Mouse (Mus musculus): ENCODE results near the gene H2afz. TPM values are rescaled to one million over a fixed set of nuclear protein-coding genes. Genes with fewer than 3 reads are reported as not detected.

The H2afz gene
- polyA plus RNA-seq (2012), result 2,944 and 3,945 TPM in 2 replicates

DNA sequence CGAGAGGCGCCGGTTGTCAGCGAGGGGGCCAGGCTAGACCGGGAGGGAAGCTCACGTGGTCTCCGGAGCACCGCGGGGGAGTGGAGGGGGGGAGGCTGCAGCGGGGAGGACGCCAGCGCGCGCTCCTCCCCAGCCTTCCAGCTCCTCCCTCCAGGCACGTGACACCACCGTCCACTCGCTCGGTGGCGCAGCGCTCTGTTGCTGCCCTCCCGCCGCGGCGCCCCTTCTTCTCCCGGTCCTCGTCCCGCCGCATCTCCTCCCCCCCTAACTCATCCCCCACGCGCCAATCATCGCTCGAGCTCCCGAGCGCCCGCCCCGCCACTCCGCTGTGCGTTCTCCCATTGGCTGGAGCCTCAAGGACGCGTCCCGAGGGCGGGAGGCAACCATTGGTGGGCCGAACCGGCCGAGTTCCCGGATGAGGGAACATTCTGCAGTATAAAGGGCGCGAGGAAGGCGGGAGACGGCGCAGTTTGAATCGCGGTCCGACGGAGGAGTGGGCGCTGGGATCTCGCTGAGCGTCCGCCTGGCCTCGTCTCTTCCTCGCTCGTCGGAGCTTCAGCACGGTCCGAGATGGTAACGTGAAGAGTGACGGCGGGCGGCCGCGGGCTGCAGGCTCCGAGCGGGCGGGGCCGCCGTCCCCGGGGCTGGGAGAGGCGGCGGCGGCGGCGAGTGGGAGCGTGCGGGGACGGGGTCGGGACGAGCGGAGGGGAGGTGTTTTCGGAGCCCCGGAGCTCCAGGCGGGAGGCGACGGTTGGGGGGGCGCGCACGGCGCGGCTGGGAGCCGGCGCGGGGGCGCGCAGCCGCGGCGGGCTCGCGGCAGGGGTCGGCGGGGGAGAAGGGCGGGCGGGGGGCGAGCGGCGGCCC lies at the start of gene H2afz:
Gene H2afz, plus strand, starts transcription at position 364 of the 864 bp plus-strand sequence.
- no peak for TF ChIP-seq GATA1 (IDR thresholded peaks at IDR 0.05; ENCODE audit: low read length)

DNA sequence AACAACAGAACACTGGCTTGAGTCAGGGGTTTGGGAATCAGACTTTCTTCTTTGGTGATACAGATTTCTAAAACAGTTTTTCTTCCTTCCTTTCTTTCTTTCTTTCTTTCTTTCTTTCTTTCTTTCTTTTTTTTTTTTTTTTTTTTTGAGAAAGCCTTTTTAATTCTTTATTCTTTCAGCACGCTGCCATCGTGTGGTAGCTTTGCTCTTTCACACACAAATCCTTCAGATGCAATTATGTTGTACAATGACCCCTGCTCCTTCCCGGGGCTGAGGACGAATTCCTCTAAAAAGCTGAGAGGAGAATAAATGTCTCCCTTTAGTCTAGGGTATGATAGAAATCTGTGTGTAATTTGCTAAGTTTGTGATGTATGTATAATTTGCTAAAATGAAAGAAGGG lies 45.6 kb upstream of the H2afz start:
- no peak for TF ChIP-seq GATA1 (IDR thresholded peaks at IDR 0.05; ENCODE audit: low read length)

DNA sequence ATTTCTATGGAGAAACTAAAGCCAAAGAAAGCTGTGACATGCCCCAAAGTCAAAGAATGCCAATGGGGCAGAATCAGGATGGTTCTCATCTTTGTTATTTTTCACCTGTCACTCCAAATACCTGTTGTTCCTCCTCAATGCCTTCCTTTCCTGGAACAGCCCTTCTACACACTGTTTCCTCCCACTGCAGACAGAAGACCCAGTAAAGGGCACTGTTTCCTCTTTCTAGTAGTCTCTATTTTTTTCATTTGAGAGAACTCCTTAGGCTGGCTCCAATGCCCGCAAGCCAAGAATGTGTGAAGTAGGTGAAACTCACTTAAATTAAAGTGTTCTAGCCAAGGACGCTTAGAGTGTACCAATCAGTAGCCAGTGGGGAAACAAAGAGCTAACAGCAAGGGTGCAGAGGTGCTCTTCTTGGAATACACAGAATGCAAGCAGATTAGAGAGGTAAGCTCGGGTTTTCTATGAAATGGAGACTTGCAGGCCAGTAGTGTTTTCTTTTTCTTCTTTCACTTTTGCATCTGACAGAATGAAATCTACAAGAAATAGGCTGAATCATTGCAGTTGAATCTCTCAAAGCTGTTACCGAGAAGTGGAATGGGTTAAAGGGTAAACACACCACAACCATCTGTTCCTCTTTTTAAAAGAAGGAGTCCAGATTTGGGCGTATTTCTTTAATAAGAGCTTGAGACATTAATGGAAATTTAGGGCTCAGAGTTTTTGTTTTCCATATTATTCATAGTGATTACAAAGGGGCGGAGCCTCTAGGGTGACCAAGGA lies 43.4 kb upstream of the H2afz start:
- no peak for TF ChIP-seq GATA1 (IDR thresholded peaks at IDR 0.05; ENCODE audit: low read length)

- TF ChIP-seq GATA1 (IDR thresholded peaks at IDR 0.05; ENCODE audit: low read length), result no peak
Measured at GRCm38 (mm10) chr3:137823317-137823716, 41.0 kb upstream of the H2afz start.

GRCm38 (mm10) chr3:137827678-137828077 lies 36.6 kb upstream of the H2afz start:
- TF ChIP-seq GATA1 (IDR thresholded peaks at IDR 0.05; ENCODE audit: low read length), result no peak

DNA sequence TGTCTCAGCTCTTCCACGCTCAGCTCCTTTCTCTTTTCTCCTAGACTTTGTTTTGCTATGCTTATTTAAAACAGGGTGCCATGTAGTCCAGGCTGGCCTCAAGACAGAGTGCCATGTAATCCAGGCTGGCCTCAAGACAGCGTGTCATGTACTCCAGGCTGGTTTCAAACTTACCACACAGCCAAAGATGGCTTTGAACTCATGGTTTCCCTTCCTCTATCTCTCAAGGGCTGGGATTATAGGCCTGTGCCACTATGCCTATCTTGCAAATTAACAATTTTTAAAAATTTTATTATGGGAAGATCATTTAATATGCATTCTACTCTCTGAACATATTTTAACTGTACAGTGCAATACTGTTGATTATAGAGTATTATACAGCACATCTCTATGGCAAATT lies 33.1 kb upstream of the H2afz start:
- no peak for TF ChIP-seq GATA1 (IDR thresholded peaks at IDR 0.05; ENCODE audit: low read length)

- no peak for TF ChIP-seq GATA1 (IDR thresholded peaks at IDR 0.05; ENCODE audit: low read length)
Measured at GRCm38 (mm10) chr3:137833128-137833527, 31.2 kb upstream of the H2afz start.

- TF ChIP-seq GATA1 (IDR thresholded peaks at IDR 0.05; ENCODE audit: low read length), result no peak
Measured at GRCm38 (mm10) chr3:137833698-137834097, 30.6 kb upstream of the H2afz start.

DNA sequence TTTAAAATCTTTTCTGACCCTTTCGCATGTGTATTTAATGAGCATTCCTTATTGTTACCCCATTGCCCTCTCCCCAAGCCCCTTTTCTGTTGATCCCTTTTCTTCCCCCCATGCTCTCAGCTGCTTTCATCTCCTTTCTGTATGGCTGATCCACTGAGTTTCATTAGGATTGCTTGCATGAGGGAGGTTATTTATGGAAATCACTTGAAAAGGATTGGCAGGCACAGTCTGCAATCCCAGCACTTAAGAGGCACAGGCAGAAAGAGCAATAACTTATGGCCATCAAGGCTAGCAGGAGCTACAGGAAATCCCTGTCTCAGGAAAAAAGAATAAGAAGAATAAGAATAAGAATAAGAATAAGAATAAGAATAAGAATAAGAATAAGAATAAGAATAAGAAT lies 27.7 kb upstream of the H2afz start:
- no peak for TF ChIP-seq GATA1 (IDR thresholded peaks at IDR 0.05; ENCODE audit: low read length)

DNA sequence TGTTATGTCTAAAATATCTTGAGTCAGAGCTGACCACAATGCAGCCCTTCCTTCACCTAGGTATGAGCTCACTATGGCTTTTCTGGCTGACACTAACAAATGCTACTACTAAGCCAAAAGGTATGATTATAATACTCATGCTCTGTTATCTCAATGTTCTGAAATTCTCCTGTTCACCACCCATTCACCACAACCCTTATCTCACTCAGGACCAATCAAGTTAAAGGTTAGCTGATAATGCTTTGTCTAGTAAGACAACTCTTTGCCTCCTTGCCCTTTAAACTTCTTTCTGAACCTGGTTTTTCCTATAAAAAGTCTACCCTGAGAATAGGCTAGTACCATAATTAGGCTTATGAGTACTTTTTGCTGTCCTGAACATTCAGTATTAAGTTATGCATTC lies 26.1 kb upstream of the H2afz start:
- TF ChIP-seq GATA1 (IDR thresholded peaks at IDR 0.05; ENCODE audit: low read length), result no peak

DNA sequence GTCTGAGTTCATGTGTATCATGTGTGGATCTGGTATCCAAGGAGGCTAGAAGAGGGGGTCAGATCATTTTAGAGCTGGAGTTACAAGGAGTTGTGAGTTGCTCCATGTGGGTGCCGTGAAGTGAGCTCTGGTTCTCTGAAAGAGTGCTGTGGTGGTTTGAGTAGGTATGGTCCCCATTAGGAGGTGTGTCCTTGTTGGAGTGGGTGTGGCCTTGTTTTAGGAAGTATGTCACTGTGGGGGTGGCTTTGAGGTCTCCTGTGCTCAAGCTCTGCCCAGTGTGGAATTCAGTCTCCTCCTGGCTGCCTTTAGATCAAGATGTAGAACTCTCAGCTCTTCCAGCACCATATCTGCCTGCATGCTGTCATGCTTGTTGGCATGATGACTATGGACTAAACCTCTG lies 21.3 kb upstream of the H2afz start:
- no peak for TF ChIP-seq GATA1 (IDR thresholded peaks at IDR 0.05; ENCODE audit: low read length)

DNA sequence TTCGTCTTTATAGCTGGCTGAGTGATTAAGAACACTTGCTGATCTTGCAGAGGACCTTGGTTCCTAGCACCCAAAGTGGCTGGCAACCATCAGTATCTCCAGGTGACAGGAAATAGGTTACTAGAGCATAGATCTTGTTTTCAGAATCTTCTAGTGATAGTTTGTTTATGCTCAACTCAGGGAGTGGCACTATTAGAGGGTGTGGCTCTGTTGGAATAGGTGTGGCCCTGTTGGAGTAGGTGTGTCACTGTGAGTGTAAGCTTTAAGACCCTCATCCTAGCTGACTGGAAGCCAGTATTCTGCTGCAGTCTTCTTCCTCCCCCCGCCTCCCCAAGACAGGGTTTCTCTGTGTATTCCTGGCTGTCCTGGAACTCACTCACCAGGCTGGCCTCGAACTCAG lies 20.0 kb upstream of the H2afz start:
- TF ChIP-seq GATA1 (IDR thresholded peaks at IDR 0.05; ENCODE audit: low read length), result no peak

- TF ChIP-seq GATA1 (IDR thresholded peaks at IDR 0.05; ENCODE audit: low read length), result no peak
Measured at GRCm38 (mm10) chr3:137846552-137846951, 17.7 kb upstream of the H2afz start.

DNA sequence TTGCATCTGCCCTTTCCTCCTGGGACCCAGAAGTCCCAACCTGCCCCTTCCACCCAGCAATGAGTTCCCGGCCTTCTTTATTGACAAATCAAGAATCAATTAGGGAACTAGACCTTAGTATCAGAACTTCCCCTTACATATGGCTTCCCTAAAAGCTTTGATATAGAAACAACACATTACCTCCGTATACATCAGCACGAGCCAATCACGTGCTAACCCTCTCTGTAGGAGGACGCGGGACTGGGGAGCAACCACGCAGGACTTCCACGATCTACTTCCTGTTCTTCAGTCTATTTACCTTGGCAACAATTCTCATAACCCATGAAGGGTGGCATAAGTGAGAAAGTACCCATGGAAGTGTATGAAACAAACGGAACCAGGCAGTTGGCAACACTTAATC lies 15.9 kb upstream of the H2afz start:
- no peak for TF ChIP-seq GATA1 (IDR thresholded peaks at IDR 0.05; ENCODE audit: low read length)

DNA sequence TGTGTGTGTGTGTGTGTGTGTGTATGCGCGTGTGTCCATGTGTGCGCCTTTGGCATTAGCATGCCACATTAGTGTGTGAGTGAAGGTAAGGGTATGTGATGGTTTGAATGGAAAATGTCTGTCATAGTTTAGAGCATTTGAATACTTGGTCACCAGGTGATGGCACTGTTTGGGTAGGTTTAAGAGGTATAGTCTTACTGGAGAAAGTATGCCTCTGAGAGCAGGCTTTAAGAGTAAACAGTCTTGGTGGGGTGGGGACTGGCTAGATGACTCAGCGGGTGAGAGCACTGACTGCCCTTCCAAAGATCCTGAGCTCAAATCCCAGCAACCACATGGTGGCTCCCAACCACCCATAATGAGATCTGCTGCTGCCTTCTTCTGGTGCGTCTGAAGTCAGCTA lies 14.6 kb upstream of the H2afz start:
- no peak for TF ChIP-seq GATA1 (IDR thresholded peaks at IDR 0.05; ENCODE audit: low read length)

GRCm38 (mm10) chr3:137851196-137851595 lies 13.1 kb upstream of the H2afz start:
- no peak for TF ChIP-seq GATA1 (IDR thresholded peaks at IDR 0.05; ENCODE audit: low read length)

GRCm38 (mm10) chr3:137855328-137855727 lies 9.0 kb upstream of the H2afz start:
- TF ChIP-seq GATA1 (IDR thresholded peaks at IDR 0.05; ENCODE audit: low read length), result no peak
